Mouse (Mus musculus) hematopoietic multipotent progenitor cell, adult 10-12 weeks (in vitro differentiated cells): ENCODE data around the gene Cluap1. TPM values are rescaled to one million over a fixed set of nuclear protein-coding genes. Genes with fewer than 3 reads are reported as not detected.

Experiments
- polyA plus RNA-seq: library from polyadenylated mRNA; stranded (reverse); fragments of >175 nt; gene quantifications from 2 replicates; pipeline ENCODE4 v1.2.3, GENCODE M21; 2012; ENCODE audit warnings: low replicate concordance

Cluap1 gene
- 18.8 and 31.8 TPM in 2 replicates for polyA plus RNA-seq

DNA sequence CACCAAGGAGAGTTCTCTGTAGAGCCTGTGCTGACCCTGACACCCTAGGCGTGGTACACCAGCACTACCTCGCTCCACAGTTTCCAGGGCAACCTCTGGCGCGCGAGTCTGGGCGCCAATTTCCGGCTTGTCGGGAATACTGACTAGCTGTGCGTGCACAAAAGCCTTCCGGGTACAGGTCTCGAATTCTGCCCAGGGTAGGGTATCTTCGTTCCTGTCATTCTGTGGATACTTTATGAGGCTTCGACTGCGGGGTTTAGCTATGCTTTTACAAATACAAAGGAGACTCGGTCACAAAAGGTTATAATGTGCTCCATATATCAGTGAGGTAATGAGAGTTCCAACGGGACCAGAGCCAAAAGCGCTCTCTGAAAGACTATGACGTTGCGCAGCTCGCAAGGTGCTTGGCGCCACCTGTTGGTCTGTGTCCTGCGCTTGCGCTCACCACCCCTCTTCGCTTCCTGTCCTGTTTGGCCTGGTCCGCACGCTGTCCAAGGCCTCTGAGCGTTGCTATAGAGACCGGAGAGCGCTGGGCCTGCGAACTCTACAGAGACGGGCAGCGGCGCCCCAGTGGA lies at the start of gene Cluap1, which contains the start of gene 1700037C18Rik:
Gene Cluap1, plus strand, starts transcription at position 265 of the 575 bp plus-strand sequence.
Gene 1700037C18Rik, minus strand, starts transcription at position 153 of the 575 bp plus-strand sequence.

DNA sequence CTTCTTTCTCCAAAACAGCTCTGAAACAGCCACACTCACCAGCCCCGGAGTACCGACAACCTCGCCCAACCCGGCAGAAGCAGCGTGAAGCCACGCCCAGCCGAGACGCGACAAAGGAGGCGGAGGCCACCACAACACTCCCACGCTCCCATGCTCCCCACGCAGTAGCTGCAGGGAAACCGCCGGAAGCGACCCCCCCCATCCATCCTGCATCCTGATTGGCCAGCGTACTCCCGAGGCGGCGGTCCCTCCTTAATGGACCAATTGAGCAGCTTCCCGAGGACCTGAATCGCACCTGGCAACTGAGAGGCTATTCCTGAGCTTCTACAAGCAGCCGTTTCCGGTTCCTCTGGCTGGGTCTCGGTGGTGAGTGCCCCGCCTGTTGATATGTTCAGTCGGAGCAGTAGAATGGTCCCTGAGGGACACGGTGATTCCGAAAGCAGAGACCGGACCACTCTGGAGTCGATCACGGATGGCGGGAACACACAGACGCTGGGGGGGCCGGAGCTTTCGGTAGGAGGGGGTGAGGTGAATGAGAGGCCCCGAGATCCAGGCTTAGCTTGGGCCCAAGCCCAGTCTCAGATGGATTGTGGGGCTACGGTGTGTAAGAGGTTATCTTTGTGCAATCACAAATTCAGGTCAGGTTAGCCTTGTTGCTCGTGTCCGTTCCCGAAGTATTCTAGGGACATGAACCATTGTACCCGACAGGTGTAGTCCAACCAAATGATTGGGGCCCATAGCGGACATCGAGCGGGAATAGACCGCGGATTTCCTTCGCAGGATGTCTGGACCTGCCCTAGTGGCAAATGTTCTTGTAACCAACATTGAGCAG lies 36.2 kb upstream of the Cluap1 start, which contains the start of gene Naa60:
Gene Naa60, plus strand, starts transcription at position 160 of the 832 bp plus-strand sequence.

DNA sequence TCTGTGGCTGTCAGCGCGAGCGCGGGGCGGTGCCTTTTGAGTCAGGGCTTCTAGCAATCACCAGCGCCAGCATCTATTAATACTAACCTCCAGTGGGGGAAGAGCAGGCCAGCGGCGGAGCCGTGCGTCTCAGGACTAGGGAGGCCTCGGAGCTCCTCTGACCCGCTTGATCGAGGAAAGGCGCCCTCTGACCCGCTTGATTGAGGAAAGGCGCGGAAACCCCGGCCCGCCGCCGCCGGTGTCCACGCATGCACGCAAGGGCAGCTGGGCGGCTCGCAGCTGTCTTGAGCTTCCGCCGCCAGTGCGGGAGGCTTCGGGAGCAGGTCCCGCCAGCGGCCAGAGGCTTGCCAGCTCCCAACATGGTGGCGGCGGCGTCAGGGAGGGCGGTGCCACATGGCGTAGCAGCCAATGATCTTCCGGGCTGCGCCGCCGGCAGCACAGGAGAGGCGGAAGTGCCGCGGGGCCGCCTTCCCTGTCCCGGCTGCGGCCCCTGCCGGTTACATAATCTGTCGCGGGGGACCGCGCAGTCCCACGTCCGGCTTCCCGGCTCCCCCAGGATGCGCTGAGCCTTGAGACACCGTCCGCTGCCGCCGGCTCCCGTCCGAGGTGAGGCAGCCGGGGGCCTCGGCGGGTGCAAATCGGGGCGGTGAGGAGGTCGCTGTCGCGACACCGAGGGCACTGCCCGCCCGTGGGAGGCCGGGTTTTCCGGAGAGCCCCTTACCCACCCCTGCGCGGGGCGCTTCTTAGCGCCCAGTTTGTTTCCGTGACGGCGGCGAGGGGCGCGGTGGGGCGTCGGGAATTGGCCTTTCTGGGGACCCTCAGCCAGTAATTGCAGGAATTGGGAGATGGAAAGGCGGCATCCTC lies 24.2 kb upstream of the Cluap1 start, which contains the start of the genes Zfp597 and Gm20695:
Gene Zfp597, minus strand, starts transcription at position 361 of the 864 bp plus-strand sequence.
Gene Gm20695, plus strand, starts transcription at position 448 of the 864 bp plus-strand sequence.

DNA sequence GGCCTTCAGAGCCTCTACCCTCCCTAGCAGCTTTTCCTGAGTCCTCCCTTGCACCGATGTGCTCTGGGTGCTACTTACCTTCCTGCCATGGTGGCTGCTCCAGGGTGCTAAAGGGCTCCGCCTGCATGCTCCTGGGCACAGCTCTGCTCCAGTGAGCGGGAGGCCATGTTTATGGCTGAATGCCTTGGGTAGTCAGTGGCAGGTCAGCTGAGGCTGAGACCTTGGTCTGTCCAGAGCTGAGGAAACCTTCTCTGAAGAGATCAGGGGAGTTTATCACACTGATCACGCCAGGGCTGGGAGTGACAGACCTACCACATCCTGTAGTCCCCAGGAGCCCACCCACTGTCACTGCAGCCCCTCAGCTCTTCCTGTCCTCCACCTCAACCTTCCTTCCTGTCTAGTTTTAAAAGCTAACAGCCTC lies 67.7 kb downstream of the Cluap1 start, which contains the start of gene Nlrc3:
Gene Nlrc3, minus strand, starts transcription at position 382 of the 421 bp plus-strand sequence.

Other genes starting within 250 kb of the Cluap1 start
- 3.0 and 4.8 TPM in 2 replicates for gene Mefv, start 190.7 kb upstream of the Cluap1 start, polyA plus RNA-seq
- gene Zfp263, start 164.7 kb upstream of the Cluap1 start, polyA plus RNA-seq: 25.4 and 51.8 TPM in 2 replicates
- gene Olfr15, start 77.9 kb upstream of the Cluap1 start, polyA plus RNA-seq: 0.15 TPM in 1 of 2 replicates, not detected in the other
- 0.21 and 0.22 TPM in 2 replicates for gene Zfp174, start 61.5 kb upstream of the Cluap1 start, polyA plus RNA-seq
- gene Naa60, start 36.4 kb upstream of the Cluap1 start, polyA plus RNA-seq: 53.2 and 61.9 TPM in 2 replicates
- gene Zfp597, start 24.2 kb upstream of the Cluap1 start, polyA plus RNA-seq: 6.7 and 8.3 TPM in 2 replicates
- gene Gm20695, start 24.2 kb upstream of the Cluap1 start, polyA plus RNA-seq: not detected in 2 replicates
- gene 1700037C18Rik, start 112 bp upstream of the Cluap1 start, polyA plus RNA-seq: 16.6 and 29.0 TPM in 2 replicates
- 4.5 and 5.5 TPM in 2 replicates for gene Nlrc3, start 67.8 kb downstream of the Cluap1 start, polyA plus RNA-seq
- 13.6 and 28.3 TPM in 2 replicates for gene Slx4, start 95.0 kb downstream of the Cluap1 start, polyA plus RNA-seq
- gene Dnase1, start 128.1 kb downstream of the Cluap1 start, polyA plus RNA-seq: not detected in 2 replicates
- 125 and 198 TPM in 2 replicates for gene Trap1, start 169.0 kb downstream of the Cluap1 start, polyA plus RNA-seq